Mouse (Mus musculus) bone marrow, adult 2 months (tissue): ENCODE data around the gene Trcg1. TPM values are rescaled to one million over a fixed set of nuclear protein-coding genes. Genes with fewer than 3 reads are reported as not detected.

Source experiments
- H3K27ac ChIP-seq: fragments of 200-500 bp; 2 replicates; pipeline ENCODE4 v1.5.1; 2012; ENCODE audit warnings: low read depth, mild to moderate bottlenecking, control low read depth, inconsistent platforms, low read length; ENCODE audit not compliant: control insufficient read depth, poor library complexity, insufficient read depth
- H3K4me1 ChIP-seq: fragments of 200-500 bp; 2 replicates; pipeline ENCODE4 v1.6.1; 2011; ENCODE audit warnings: low read length; ENCODE audit not compliant: control insufficient read depth, insufficient read depth
- H3K4me3 ChIP-seq: fragments of 200-500 bp; replicated peaks from 2 replicates; pipeline ENCODE3; 2011; ENCODE audit warnings: mild to moderate bottlenecking, low read depth, low read length, control low read depth; ENCODE audit not compliant: control insufficient read depth
- CTCF ChIP-seq: fragments of 200-500 bp; IDR thresholded peaks from 2 replicates; pipeline ENCODE4 v1.5.1; 2011; ENCODE audit warnings: low read length, control low read depth; ENCODE audit not compliant: control insufficient read depth, insufficient read depth
- POLR2A ChIP-seq: fragments of 200-500 bp; IDR thresholded peaks from 2 replicates; pipeline ENCODE4 v1.6.1; 2011; ENCODE audit warnings: low read depth, mild to moderate bottlenecking, control low read depth, low read length, borderline replicate concordance; ENCODE audit not compliant: control insufficient read depth
- WGBS: fragments of 180-500 bp; shearing (Covaris S2); methylation state at CpG from one replicate; pipeline ENCODE4 v1.1.7; 2018; 5-methylcytosine and 5-hydroxymethylcytosine counted together
- polyA plus RNA-seq: library from polyadenylated mRNA; stranded (reverse); fragments of >200 nt; gene quantifications from 2 replicates; pipeline ENCODE4 v1.2.4, GENCODE M21; 2011; ENCODE audit warnings: low replicate concordance; ENCODE audit not compliant: missing spikeins, insufficient read depth, insufficient read length

Trcg1 gene
- polyA plus RNA-seq, 1 experiment = not detected

GRCm38 (mm10) chr9:57261913-57262794, 25.8 kb downstream of the Trcg1 start, which contains the start of gene 1700017B05Rik:
Gene 1700017B05Rik (minus strand): TSS chr9:57262612.
- Histone ChIP-seq H3K4me3 (peak within 1 kb of the TSS; percentile 97), H3K4me1 (peaks cover 2% of the 10 kb centered on the region; the same call in 1 of the 2 replicates), H3K27ac (peak within 1 kb of the TSS; percentile 91)
- under 1% methylated on average over 80 of the region's 87 CpGs for WGBS
- TF ChIP-seq POLR2A (peak; percentile 86), CTCF (peak; percentile 59; the same call in 1 of the 2 replicates)

DNA sequence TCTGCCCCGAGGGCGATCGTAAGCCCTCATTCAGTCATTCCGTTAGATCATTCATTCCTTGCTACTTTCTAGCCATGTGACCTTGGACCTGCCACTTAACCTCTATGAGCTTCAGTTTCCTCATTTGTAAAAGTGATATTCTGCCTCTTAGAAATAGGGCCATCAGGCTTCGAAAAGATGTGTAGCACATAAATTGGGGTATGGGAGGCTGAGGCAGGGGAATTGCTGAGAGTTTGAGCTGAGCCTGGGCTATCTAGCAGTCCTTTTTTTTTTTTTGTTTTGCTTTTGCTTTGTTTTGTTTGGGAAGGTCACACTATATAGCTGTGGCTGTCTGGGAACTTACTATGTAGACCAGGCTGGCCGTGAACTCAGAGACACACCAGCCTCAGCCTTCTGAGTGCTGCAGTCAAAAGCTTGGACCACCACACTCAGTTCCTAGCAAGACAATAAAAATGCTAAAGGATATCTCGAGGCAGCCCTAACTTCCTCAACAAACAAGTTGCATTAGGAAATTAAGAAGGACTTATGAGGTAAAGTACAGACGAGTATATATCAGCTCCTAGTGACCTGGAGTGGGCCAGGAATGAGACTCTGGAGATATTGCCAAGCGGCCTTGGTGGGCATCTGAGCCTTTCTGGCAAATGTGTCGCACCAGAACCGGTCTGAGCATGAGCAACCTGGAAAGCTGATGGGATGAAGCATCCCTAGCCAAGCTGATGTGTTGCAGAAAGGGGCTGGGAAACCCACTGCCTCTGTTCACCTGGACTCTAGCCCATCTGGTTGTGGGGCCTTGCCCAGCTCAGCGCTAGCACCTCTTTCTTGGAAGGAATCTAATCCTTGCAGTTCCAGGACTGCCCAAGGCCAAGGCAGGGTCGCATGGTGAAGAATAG, 26.7 kb downstream of the Trcg1 start:
- peaks cover 3% of the 10 kb centered on the region for H3K4me1 ChIP-seq
- peak overlapping the region; percentile 97 for H3K4me3 ChIP-seq
- TF ChIP-seq POLR2A (no peak), CTCF (no peak)
- 42% methylated on average over 13 of the region's 13 CpGs for WGBS
- H3K27ac ChIP-seq = peak overlapping the region; percentile 41

DNA sequence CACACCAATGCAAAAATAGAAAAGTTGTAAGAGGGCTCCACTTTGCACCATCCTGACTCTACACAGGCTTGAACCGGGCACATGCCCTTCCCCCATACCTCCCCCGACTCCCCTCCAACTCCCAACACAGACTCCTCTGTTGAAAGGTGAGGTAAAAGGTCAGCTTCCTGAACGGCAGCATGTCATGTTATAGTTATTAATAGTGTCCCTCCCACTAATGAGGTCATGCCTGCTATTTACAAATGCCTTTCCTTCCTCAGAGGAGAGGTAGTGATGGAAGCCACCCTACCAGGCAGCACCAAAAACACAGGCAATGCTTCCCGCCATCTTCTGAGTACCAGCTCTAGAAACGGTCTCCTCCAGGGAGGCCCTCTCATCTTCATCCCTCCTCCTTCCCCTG, 28.8 kb downstream of the Trcg1 start:
- 66% methylated on average over 5 of the region's 5 CpGs for WGBS
- H3K4me3 ChIP-seq = no peak overlapping the region
- no peak overlapping the region for H3K27ac ChIP-seq
- no peak for TF ChIP-seq CTCF
- TF ChIP-seq POLR2A = no peak
- peaks cover 3% of the 10 kb centered on the region for H3K4me1 ChIP-seq

DNA sequence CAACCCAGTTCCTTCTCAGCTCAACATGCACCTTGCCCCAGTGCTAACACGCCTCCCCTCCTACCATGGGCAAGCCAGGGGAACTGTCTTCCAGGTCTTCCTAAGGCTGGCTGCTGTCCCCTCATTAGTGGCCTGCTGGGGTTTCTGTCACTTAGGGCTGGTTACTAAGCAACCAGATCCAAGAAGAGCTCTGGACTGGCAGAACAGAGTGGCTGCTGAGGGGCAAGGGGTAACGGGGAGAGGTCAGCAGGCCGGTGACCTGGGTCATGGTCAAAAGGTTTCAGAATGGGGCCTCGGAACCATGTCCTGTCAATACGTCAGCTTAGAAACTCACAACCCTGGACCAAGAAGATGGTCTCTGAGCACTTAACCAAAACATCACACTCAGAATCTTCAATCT, 31.1 kb downstream of the Trcg1 start:
- TF ChIP-seq POLR2A = no peak
- TF ChIP-seq CTCF = no peak
- Histone ChIP-seq H3K4me1 (peaks cover 3% of the 10 kb centered on the region), H3K27ac (no peak overlapping the region), H3K4me3 (no peak overlapping the region)
- 89% methylated on average over 5 of the region's 5 CpGs for WGBS

DNA sequence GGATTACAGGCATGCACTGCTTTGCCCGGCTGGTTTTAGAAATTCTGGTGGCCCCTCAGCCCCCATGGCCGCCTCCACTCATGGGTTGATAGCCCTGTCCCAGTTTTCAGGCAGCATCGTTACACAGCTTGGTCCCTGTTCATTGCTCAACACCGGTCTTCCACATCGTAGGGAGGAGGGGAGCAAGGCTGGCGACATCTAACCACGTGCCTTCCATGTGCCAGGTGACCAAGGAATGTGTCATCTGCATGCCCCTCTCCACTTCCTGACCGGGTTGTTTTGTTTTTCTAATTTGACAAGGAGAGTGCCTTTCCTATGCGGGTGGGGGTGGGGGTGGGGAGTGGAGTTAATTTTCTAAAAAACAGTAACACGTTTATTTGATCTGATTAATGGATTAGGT, 31.7 kb downstream of the Trcg1 start:
- no peak overlapping the region for H3K27ac ChIP-seq
- H3K4me1 ChIP-seq = peaks cover 2% of the 10 kb centered on the region
- H3K4me3 ChIP-seq = no peak overlapping the region
- TF ChIP-seq POLR2A (no peak), CTCF (no peak)
- 16% methylated on average over 10 of the region's 10 CpGs for WGBS

- Histone ChIP-seq H3K4me1 (peaks cover 3% of the 10 kb centered on the region), H3K4me3 (no peak overlapping the region), H3K27ac (no peak overlapping the region)
- no peak for TF ChIP-seq POLR2A
- no peak for TF ChIP-seq CTCF
- WGBS = 9% methylated on average over 3 of the region's 3 CpGs
Observed at GRCm38 (mm10) chr9:57268575-57268974, 32.2 kb downstream of the Trcg1 start.

DNA sequence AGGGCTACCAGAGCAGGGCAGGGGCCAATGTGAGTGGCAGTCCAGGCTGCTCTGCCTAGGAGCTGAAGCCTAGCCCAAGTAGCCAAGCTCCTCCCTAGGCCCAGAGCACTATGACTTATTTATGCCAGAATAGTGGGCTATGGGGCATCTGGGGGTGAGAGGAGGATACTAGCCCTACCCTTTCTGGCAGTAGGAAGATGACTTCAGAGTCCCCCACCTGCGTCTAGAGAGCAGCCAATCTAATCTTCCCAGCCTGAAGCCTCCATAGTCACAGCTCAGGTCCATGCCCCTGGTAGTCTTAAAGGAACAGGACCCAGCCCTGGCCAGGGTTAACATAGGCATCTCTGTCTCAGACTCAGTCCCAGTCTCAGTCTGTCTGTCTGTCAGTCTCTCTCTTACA, 33.0 kb downstream of the Trcg1 start:
- no peak for TF ChIP-seq CTCF
- no peak for TF ChIP-seq POLR2A
- WGBS = 55% methylated on average over 1 of the region's 1 CpGs
- peaks cover 3% of the 10 kb centered on the region for H3K4me1 ChIP-seq
- no peak overlapping the region for H3K4me3 ChIP-seq
- no peak overlapping the region for H3K27ac ChIP-seq

DNA sequence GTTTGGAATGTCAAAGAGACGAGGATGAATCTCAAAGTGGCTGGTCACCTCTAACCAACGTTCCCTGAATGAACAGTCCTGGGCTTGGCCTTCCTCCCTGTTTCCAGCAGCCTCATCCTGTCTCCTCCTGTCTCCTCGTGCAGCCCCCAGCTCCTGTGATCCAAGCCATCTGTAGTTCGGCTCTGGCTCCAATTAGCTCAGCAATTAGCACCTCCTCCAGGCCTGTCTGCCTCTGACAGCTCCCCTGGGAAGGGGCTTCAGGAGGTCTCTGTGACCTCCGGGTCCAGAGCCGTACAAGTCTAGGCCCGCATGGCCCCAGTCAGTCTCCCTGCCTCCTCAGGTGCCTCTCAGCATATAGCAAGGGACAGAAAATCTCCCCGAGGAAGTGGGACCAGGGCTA, 34.0 kb downstream of the Trcg1 start:
- no peak overlapping the region for H3K4me3 ChIP-seq
- H3K27ac ChIP-seq = no peak overlapping the region
- 81% methylated on average over 8 of the region's 8 CpGs for WGBS
- H3K4me1 ChIP-seq = peaks cover 4% of the 10 kb centered on the region
- TF ChIP-seq POLR2A (no peak), CTCF (no peak)
